Mouse (Mus musculus) retina, postnatal 1 day (tissue): ENCODE data around the gene Degs1.
"Not testable (repeated sequence)": the region's sequence is repeated elsewhere in the genome, so short reads cannot be mapped to it uniquely, and the experiment has no call there.

Experiments
- DNase-seq: peaks from one replicate; pipeline ENCODE4 v3.0.0-alpha.2; 2012

Degs1 gene

DNA sequence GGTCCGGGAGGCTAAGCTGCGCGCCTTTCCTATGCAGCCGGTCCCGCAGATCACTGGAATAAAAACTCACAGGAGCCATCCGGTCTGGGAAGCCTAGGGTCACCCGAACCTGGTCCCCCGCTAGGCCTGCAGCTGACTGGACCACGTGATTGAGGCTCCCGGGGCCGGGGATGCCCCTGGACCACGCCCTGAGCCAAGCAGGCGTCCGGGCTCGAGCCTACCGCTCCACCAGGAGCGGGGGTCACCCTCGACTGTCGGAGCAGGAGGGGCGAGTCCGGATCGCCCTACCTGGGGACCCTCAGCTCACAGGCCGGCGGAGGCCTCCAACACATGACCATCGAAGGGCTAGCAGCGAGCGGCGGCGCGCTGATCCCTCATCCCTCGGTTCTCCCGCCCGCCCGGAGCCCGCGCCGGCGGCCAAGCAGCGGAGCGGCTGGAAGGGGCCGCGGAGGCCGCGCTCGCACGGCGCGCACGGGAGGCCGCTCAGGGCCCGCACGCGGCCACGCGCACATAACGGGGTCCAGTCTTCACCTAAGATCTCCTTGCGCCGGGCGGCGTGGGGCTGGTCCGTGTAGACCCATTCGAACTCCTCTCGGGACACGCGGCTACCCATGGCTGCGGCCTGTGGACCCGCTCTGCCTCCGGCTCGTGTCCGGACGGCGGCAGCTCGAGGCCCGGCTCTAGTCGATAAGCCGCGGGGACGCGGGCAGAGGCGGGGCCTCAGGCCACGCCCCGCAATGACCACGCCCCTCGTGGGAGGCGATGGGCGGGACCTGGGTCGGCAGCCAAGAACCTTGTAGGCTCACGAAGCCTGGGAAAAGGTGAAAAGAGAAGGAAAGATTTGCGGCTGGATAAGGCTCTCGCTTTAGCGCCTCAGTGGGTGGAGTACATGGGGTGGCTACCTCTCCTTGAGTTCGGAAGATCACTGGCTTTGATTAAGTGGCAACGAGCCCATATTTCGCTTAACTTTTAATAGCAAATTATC is at the start of gene Degs1:
Gene Degs1 (minus strand): TSS at position 714 of the 985 bp plus-strand sequence.
- peak; percentile 92 for DNase-seq

DNA sequence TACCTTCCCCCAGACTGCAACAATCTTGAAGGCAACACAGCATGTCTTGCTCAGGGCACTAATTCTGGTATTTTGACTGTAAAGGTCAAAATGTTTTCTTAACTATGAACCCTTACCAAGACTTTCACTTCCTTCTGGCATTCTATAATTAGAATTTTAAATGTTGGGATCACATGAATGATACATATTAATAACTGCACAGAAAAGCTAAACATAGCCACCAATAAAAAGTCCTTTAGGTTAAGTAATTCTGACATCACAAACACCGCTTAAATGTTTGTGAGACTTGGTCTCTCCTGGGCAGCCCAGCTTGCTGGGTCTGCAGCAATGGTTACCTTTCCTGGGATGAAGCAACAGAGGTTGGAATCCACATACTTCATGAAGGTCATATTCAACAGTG is 43.3 kb upstream of the Degs1 start:
- DNase-seq, result no peak

DNA sequence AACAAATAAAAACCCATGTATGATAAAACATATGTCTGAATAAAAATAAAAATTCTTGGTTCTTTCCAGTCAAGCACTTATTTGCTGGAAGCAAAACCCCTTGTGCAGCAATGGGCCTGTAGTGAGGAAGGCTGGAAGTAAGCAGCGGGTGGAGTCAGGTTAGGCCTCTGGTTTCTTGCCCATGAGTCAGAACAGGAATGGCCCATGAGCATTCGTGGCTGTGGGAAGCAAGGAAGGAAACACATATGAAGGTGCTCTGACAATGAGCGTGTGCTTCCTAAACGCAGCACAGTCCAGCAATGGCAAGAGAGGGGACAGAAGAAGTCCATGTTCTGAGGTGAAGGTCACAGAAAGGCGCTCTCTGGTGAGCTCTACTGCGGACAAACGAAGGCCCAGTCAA is 41.9 kb upstream of the Degs1 start:
- no peak for DNase-seq

DNA sequence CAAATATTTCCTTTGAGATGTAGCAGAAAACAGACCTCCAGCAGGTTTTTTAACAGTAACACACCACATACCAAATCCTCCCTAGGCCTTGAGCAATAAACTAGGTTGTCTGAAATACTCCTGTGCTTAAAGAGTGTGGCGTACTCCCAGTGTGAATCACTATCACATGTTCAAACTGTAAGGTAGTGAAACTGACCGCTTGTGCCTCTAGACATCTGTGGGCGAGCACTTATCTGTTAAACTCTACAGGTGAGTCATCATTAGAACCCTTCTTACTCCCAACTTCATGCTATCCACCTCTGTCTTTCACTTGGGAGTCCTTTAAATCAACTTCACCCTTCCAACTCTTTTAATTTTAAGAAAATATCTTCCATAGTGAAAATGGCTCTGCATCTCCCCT is 40.5 kb upstream of the Degs1 start:
- DNase-seq, result no peak

DNA sequence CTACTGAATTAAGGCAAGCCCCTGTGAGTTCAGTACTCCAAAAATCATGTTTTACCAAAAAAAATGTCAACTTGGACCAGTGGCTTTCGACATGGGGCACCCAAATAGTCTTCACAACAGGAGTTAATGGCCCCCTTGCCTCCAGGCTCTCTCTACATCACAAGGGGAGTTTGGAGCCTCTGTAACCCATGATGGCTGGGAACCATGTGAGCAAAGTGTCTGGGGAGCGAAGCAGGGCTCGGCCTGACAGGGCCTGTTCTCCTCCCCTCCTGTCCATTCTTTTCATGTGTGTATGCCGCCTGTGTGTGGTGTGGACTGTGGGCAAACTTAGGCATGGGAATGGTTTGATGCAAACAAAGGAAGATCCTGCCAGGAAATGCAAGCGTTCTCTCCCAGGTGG is 31.6 kb upstream of the Degs1 start:
- no peak for DNase-seq

DNA sequence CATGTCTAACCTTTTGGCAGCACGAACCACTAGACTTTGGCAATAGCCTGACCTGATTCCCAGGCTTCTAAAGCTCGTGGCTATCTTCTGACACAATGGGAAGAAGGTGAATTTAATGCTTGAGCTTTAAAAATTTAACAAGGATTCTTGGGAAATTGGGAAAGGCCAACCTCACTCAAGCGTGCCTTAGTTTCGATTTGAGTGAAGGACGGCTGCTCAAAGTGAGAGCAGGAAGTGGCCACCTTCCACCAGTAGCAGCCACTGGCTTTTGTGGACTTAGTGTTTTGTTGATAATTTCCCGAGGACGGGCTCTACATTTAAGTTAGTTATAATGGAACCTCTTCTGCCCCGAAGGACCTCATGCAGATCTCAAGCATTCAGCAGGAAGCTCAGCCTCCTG is 30.6 kb upstream of the Degs1 start:
- no peak for DNase-seq

DNA sequence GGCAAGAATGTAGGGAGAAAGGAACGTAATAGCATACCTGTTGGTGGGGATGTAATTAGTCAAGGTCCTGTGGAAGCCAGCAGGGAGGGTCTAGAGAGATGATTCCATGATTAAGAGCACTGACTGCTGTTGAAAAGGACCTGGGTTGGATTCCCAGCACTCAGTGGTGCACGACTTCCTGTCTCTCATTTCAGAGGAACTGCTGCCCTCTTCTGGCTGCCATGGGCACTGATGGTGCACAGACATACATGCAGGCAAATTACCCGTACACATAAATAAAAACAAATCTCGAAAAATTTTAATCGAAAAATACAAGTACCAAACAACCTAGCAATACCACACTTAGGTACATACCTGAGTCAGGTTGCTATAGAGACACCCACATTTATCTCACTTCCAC is 28.8 kb upstream of the Degs1 start:
- no peak for DNase-seq

DNA sequence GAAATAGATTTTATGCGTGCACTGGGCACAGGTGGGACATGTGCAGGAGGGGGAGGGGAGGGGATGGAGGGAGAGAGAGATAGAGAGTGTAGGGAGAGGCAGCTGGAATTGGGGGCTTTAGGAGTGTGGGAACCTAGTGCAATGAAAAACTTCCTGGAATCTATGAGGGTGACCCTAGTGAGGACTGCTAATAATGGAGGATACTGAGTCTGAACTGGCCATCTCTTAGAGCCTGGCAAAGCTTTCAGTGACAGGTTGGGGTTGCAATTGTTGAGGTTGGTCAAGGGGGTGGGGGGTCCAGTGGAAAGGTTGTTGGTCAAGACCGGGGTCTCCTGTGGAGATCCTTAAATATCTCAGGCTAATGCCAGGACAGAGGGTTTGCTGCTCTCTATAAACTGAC is 27.7 kb upstream of the Degs1 start:
- no peak for DNase-seq

DNA sequence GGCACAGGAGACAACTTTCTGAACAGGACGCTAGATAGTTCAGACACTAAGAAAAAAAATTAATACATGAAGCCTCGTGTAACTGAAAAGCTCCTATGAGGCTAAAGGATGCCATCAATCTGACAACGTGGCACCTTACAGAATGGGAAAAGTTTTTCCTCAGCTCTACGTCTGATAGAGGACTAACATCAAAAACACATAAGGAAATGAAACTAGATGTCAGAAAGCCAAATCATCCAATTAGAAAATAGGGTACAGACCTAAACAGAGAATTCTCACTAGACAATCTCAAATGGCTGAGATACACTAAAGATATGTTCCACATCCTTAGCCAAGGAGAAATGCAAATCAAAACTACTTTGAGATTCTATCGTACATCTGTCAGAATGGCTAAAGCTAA is 26.8 kb upstream of the Degs1 start:
- DNase-seq, result no peak

DNA sequence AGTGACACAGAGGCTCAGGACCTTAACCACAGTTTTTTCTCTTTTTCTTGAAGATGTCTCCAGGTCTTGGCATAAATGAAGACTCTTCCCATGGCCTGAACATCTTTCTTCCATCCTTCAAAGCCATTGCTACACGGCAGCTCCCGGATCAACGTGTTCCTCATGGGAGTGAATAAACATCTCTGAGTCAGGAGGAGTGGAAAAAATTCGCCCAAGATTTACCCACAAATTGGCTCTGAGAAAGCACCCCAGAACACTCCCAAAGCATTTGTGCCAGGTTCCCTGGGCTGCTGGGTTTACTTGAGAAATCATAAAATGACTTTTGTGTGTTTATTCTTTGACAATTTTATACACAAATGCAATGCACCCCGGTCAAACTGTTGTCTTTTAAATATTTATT is 20.3 kb upstream of the Degs1 start:
- no peak for DNase-seq

DNA sequence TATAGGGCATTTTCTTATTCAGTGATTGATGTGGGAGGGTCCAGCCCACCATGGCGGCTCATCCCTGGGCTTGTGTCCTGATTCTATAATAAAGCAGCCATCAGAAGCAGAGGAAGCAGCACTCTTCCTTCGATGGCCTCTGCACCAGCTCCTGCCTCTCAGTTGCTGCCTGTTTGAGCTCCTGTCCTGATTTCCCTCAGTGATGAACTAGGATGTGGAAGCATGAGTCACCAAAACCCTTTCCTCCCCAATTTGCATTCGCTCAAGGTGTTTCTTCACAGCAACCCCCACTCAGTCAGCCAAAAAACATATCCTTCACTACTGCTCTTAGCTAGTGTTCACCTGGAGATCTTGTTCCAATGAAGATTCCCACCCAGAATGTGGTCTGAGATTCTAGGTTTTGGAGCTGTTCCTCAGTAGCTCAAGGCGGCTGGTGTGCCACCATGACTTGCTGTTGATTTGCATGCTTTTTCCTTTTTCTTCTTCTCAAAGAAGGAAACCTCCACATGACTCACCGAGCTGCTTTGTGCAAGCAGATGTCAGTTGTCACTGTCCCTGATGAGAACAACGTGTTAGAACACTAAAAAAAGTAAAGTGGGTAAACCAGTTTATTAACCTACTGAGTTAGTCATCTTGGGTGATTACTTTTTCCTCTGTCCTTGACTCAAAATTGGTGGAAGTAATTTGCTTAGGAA is 19.7 kb upstream of the Degs1 start:
- DNase-seq, result no peak

DNA sequence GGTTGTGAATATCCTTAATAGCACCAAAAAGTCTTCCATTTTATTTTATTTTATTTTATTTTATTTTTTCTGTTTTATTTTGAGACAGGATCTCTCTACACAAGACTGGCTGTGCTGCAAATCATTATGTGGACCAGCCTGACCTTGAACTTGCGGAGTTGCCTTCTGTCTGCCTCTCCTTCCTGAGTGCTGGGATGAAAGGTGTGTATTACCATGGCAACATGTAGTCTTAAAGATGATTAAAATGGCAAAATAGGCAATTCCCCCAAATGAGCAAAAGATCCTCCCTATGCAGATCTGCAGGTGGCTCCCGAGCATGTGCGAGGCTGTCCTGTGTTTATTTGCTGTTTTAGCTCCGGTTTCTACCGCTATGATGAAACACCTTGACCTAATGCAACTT is 15.2 kb upstream of the Degs1 start:
- no peak for DNase-seq

DNA sequence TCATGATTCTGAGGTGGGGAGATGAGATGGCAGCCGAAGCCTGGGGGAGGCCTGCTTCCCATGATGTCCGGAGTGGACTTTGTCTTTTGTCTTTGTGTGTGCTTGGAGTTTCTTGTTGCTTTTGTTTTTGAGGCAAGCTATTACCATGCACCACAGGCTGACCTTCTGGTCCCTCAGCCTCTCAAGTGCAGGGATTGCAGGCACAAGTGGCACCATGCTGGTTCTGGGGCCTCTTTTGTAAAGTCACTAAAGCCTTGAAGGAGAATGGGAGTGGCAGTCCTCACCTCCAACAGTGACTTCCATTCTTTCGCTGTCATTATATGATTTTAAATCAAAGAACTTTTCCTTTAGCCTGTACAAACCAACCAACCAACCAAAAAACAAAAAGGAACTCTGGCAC is 14.6 kb upstream of the Degs1 start:
- DNase-seq, result no peak

DNA sequence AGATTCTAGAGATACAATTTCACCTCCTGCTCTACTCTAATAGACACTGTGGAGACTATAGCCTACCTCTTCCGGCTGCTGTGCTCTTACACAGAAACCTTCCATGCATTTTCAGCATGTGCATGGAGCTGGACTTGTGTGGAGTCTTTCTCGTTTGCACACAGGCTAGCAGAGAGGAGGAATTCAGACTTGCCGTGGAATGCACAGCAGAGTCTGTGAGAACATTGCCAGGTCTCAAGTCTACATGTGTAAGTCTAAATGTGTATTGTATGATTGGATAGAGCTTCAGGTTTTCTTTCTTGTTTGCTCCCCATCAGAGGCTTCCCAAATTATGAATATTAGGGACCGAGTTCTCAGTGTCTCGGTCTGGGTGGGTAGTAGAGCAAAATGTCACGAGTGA is 14.2 kb upstream of the Degs1 start:
- DNase-seq, result no peak

DNA sequence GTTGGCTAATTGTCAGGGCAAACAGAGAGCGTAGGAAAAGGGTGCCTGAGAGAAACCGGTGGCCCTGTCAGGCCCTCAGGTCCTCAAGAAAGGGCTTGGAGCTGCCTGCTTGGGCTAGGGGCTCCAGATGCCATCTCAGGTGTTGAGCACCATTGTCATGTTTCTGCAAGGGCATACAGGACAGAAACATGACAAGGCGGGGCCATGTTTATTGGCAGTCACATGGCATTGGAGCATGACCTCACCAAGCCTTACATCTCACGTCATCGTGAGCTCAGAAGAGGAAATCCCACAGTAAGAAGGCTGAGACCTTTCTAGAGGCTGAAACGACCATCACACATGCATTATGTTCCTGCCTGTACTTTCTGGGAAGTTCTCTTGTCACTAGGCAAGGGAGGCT is 13.5 kb upstream of the Degs1 start:
- DNase-seq, result no peak

DNA sequence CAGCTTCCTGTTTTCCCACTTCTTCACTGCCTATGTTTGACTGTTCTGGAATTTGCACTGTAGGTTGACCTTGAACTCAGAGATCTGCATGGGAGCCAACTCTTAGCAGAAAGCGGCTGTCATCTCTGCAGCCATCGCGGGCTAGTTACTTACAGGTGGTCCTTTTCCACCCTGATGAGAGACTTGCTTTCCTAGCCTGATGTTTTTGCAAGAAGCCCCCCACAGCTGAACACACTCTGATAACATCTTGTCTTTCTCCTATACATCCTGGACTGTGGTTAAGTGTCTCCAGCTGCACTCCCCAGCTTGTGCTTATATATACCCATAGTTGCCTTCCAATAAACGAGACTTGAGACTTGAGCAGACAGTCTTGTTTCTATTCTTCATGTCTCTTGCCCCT is 9.7 kb upstream of the Degs1 start:
- DNase-seq, result no peak

DNA sequence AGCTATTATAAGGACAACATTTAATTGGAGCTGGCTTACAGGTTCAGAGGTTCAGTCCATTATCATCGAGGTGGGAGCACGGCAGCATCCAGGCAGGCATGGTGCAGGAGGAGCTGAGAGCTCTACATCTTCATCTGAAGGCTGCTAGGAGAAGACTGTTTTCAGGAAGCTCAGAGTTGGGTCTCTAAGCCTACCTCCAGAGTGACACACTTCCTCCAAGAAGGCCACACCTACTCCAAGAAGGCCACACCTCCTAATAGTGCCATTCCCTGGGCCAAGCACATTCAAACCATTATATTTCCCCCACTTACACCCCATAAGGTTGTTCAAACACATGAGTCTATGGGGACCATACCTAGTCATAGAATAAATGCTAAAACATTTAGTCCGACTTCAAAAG is 8.1 kb upstream of the Degs1 start:
- DNase-seq, result not testable (repeated sequence)

DNA sequence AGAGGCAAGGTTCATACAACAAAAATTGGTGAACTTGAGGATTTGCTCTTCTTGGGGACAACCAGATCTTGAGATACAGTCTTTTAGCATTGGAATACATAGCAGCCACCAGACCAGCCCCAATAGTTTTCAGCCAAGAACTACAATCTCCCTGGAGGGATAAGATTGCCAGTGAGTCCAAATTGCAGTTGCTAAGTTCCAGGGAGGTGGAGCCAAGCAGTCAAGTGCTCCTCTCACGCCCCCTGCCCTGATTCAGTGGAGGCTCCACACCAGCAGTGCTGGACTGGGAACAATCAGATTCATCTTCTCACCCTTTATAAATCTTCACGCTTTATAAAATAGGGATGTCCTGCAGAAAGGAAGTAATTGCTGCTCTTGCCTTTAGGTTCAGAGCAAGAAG is 7.2 kb upstream of the Degs1 start:
- DNase-seq, result no peak

DNA sequence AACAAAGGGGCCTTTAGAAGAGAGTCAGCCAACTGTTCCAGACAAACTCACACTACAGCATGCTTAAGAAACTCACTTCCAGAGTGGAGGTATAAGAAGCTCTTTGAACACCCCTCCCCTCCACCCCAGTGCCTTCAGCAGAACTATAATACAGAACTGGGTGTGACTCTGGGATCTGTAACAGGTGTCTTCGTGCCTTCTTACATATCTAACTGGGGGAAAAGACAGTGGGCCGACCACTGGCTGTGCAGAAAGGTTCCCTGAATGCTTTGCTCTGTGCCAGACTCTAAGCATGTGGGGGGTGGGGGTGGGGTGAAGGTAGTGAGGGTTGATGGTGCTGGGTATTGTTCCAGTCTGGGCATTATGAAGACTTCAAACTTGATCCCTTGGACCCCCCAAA is 6.0 kb upstream of the Degs1 start:
- DNase-seq, result no peak

DNA sequence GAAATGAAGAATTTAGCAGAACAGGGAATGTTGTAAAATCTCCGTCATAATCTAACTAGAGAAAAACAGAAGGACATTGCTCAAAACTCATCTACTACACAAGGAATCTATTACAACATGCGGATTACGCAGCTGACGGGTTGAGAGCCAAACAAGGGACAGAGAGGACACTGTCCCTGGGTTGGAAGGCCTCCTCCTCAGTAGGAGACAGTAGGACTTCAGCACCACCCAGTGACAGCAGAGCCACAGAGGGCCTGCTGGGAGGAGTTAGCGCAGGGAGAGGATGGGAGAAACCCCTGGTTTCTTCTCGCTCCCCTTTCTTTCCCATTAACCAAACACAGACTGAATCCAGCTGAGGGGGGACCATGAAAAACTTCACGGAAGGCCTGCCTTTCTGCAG is 5.2 kb upstream of the Degs1 start:
- no peak for DNase-seq

DNA sequence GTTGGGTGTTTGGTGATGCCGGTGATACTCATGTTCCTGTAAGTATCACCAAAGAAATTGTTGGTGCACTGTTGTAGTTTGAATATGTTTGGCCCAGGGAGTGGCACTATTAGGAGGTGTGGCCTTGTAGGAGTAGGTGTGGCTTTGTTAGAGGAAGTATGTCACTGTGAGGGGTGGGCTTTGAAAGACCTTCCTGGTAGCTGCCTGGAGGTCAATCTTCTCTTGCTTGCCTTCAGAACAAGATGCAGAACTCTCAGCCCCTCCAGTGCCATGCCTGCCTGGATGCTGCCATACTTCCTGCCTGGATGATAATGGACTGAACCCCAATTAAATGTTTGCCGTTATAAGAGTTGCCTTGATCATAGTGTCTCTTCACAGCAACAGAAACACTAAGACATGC is 2.2 kb upstream of the Degs1 start:
- no peak for DNase-seq

DNA sequence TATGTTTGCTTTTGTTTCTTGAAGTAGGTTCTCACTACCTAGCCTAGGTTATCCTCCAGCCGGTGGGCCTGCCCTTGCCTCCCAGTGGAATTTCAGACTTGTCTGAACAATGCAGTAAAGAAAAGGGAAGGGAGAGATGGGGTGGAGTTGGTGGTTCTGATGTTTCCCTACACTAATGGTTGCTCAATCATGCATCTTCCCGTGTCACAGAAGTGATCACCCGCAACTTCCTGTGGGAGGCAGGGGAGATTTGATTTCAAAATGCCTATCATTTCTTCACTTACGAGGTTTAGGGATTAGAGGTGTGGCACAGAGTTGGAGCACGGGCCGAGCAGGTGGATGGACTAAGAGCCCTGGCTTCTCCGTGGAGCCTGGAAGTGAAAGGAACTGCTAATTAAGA is 627 bp upstream of the Degs1 start:
- DNase-seq, result no peak

DNA sequence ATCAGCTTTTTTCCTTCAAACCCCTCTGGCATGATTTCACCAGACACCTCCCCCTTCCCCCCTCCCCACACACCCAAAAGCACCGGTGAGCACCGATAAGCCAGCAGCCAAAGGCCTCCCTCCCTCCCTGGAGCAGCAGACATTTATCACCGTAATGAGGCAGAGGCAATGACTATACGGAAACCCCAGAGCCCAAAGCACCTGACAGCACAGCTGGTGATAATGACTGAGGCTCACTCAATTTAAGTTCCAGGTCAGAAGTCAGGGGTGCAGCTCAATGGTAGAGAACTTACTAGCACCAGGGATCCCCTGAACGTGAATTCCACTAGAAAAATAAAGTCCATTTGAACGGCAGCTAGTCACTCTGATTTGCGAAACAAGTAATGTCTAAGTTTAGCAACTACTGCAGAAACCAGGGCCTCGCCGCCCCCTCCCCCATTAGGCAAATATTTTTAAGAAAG is 1.3 kb downstream of the Degs1 start:
- peak; percentile 18 for DNase-seq

DNA sequence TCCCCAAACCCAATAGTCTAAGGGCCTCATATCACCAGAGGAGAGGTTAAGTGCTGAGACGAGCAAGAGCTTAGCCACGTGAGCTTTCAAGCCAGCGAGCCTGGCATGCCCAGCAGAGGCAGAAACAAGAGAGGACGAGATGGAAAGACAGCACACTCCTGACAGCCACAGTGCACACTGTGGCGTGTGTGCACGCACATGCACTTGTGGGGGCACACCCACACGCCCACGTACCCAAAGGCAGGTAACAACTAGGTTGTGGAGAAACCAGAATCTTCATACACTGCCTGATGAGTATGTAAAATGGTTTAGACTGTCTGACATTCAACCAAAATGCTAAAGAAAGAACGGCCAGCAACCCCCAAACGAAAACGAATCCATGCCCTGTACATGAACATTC is 2.0 kb downstream of the Degs1 start:
- no peak for DNase-seq
